Mouse (Mus musculus): ENCODE results near the gene Lss.

The Lss gene

DNA sequence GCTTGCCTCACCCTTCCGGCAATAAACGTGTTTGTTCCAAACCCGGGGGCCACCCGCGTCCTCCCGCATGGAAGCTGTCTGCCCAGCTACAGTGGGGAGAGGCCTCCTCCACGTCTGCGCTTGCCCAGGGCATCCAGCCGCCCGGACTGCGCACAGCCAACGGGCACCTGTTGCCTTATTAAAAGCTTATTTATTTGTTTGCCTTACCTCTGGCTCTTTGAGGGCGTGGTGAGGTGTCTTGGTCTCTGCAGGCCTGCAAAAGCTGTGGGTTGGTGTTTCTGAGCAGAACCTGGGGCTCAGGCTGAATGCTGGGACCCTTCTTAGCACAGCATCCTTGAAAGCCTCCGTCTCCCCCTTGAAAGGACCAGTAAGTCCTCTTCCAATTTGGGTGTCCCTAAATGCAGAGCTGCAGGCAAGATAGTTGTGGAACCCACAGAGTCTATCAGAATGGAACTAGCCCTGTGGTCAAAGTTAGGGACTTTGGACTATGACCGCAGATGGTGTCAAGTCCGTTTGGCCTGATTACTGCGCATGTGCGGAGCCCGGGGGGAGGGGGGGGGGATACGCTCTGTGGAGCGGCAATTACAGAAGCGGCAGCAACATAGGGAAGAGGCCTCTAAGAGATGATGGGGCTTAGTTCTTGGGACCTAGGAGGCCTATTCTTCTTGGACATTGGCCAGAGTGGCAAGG is 38.8 kb downstream of the Lss start:
- no peak for DNase-seq

- DNase-seq, result no peak
These were observed 39.7 kb downstream of the Lss start for GRCm38 (mm10) chr10:76571070-76571469.

DNA sequence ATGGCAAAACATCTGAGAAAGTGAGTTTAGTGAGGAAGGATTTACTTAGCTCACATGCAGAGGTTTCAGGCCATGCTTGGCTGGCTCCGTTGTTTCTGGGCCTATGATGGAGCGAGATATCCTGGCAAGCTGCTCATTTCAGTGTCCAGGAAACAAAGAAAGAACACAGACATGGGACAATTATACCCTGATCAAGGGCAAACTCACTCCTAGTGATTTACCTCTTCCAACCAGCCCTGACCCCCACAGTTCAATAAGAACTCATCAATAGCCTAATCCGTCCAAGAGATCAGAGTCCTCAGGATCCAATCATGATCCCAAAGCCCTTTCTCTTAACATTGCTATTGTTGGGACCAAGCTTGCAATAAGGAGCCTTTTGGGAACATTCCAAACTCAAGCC is 40.8 kb downstream of the Lss start:
- no peak for DNase-seq

DNA sequence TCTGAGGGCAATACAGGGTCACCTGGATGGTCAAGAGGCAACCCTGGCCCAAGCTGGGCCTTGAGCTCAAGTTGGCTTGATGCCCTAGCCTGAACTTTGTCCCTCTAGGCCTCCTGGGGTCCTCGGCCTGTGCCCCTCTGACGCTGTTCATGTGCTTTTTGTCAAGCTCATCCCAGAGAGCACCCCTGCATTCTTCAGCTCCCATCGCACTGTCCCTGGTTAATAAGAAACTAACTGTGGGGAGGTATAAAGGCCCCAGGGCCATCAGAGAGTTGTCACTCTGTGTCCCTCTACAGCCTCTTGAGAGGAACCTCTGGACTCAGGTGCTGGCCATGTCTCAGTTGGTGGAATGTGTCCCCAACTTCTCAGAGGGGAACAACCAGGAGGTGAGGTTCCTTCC is 44.0 kb downstream of the Lss start, which contains the start of gene Ftcd:
Gene Ftcd (plus strand): TSS at position 275 of the 400 bp plus-strand sequence.
- no peak for DNase-seq

DNA sequence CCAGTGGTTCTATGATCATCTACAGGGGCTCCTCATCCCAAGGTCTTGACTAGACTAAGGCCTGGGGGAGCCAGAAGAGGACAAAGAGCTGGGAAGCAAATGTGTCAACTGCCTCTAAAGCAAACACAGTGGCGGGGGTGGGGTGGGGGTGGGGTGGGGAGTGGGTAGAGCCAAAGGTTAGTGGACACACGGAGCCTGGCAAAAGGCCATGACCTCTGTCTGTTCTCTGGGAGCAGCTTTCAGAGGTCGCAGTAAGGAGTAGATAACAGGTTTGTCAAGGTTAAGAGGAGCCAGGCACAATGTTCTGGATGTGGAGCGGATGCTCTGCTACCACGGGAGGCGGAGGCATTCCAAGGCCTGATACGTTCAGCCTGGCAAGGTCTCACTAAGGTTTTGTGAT is 45.5 kb downstream of the Lss start:
- no peak for DNase-seq

GRCm38 (mm10) chr10:76584138-76584537 is 52.8 kb downstream of the Lss start:
- DNase-seq, result no peak

GRCm38 (mm10) chr10:76586190-76586589 is 54.8 kb downstream of the Lss start:
- DNase-seq, result no peak

DNA sequence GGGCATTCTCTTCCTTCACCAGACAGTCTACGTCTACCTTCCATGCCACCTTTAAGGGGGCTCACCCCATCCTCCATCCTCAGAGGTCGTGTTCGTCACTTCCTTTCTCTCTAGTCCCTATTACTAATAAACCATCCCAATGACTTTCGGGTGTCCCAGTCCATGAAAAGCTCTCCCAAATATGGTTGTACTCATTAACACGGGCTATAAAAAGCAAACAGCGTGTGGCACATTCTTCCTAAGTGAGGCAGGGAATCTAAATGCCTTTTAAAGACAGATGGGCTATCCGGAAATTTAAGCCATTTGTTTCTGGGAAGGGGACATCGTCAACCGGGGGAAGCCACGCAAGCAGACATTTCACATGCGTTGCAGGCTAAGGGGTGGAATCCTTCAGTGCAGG is 58.8 kb downstream of the Lss start:
- DNase-seq, result no peak

GRCm38 (mm10) chr10:76596338-76596737 is 65.0 kb downstream of the Lss start:
- no peak for DNase-seq

GRCm38 (mm10) chr10:76602690-76603089 is 71.3 kb downstream of the Lss start:
- DNase-seq, result no peak
